Mouse (Mus musculus) forebrain, embryonic 11.5 days (tissue): ENCODE measurements around the gene Gbp2b. TPM values are rescaled to one million over a fixed set of nuclear protein-coding genes. Genes with fewer than 3 reads are reported as not detected.

ENCODE experiments used
- ATAC-seq: fragments of 200-750 bp; cut with Nextera tagmentation; replicated peaks from 2 replicates; pipeline ENCODE4 v1.8.0; 2017; ENCODE audit warnings: moderate TSS enrichment; ENCODE audit not compliant: low FRiP score
- DNase-seq: peaks from one replicate; pipeline ENCODE4 v3.0.0-alpha.2; 2017; ENCODE audit warnings: low spot score
- H3K27ac ChIP-seq: fragments of 300-500 bp; sonication (generic); 2 replicates; pipeline ENCODE4 v1.5.1; 2014; ENCODE audit warnings: low read depth, low read length
- H3K27me3 ChIP-seq: fragments of 300-500 bp; sonication (generic); 2 replicates; pipeline ENCODE4 v1.6.1; 2014; ENCODE audit warnings: mild to moderate bottlenecking, low read length, mixed read lengths; ENCODE audit not compliant: control insufficient read depth, insufficient read depth
- H3K36me3 ChIP-seq: fragments of 300-500 bp; sonication (generic); 2 replicates; pipeline ENCODE4 v1.6.1; 2014; ENCODE audit warnings: mild to moderate bottlenecking, low read length, moderate library complexity, mixed read lengths; ENCODE audit not compliant: control insufficient read depth, insufficient read depth
- H3K4me1 ChIP-seq: fragments of 300-500 bp; sonication (generic); replicated peaks from 2 replicates; pipeline ENCODE4 v1.6.1; 2014; ENCODE audit warnings: low read length, mixed read lengths; ENCODE audit not compliant: control insufficient read depth, insufficient read depth
- H3K4me2 ChIP-seq: fragments of 300-500 bp; sonication (generic); 2 replicates; pipeline ENCODE4 v1.6.1; 2014; ENCODE audit warnings: low read depth, mild to moderate bottlenecking, low read length, moderate library complexity, mixed read lengths; ENCODE audit not compliant: severe bottlenecking
- H3K4me3 ChIP-seq: fragments of 300-500 bp; sonication (generic); 2 replicates; pipeline ENCODE4 v1.5.1; 2014; ENCODE audit warnings: low read depth, low read length
- H3K9ac ChIP-seq: fragments of 300-500 bp; sonication (generic); 2 replicates; pipeline ENCODE4 v1.6.1; 2014; ENCODE audit warnings: low read length
- H3K9me3 ChIP-seq: fragments of 300-500 bp; sonication (generic); 2 replicates; pipeline ENCODE4 v1.6.1; 2016; ENCODE audit warnings: low read length, mixed read lengths; ENCODE audit not compliant: control insufficient read depth
- WGBS: fragments of 180-500 bp; shearing (Covaris S2); extraction: QIAGEN DNeasy Blood & Tissue Kit; methylation state at CpG from one replicate; pipeline ENCODE4 v1.1.7; 2014; 5-methylcytosine and 5-hydroxymethylcytosine counted together
- polyA plus RNA-seq: library from polyadenylated mRNA; unstranded; fragments of >200 nt; fragmentation: Nextera tagmentation; extraction: Ambion mirVana; gene quantifications from 2 replicates; pipeline ENCODE4 v1.2.1, GENCODE M21; 2014

The Gbp2b gene
- polyA plus RNA-seq = not detected in 2 replicates

DNA sequence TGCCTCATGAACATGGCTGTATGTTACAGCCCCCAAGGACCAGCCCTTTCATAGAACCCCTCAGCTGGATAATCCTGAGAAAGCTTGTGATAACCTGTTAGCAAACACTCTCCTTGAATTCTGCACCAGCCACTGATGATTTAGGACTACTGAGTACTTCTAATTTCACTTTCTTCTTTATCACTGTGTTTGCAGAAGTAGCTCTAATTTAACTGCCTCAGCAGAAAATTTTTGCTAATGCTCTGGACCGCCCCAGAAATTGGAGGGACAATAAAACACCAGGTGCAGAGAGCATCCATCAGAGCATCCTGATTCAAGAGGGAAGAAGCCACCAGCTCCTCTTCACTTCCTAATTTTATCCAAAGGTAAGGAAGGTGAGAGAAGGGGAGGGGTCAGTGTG is at the start of gene Gbp2b:
Gene Gbp2b (plus strand): TSS at position 301 of the 400 bp plus-strand sequence.
- Histone ChIP-seq H3K9ac (no peak within 1 kb of the TSS), H3K9me3 (no peaks in the 10 kb centered on the region), H3K4me3 (no peak within 1 kb of the TSS), H3K4me1 (no peaks in the 10 kb centered on the region), H3K27me3 (no peaks in the 10 kb centered on the region), H3K36me3 (no peaks in the 10 kb centered on the region), H3K27ac (no peak within 1 kb of the TSS), H3K4me2 (no peak within 1 kb of the TSS)
- 75% methylated on average over 1 of the region's 1 CpGs for WGBS
- ATAC-seq (no peak), DNase-seq (no peak)

DNA sequence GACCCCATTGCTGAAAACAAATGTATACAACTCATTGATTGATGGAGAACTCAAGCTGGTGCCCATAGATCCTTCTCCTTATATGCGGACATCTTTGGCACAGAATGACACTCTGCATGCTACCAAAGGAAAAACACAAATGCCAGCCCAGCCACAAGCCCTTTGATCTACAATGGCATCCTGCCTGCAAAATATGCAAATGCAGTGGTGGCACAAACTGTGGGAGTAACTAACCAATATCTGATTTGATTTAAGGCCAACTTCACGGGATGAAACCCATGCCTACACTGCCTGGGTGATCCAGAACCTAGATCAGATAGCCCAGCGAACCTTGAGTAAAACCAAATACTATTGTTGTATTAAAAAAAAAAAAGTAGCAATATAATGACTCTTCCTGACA is 48.0 kb upstream of the Gbp2b start:
- Histone ChIP-seq H3K9me3 (no peaks in the 10 kb centered on the region), H3K4me3 (no peak overlapping the region), H3K27me3 (no peaks in the 10 kb centered on the region), H3K27ac (no peak overlapping the region), H3K4me1 (no peaks in the 10 kb centered on the region), H3K4me2 (no peak overlapping the region), H3K36me3 (no peaks in the 10 kb centered on the region), H3K9ac (no peak overlapping the region)
- no peak for ATAC-seq
- no peak for DNase-seq
- WGBS = 91% methylated on average over 3 of the region's 3 CpGs

DNA sequence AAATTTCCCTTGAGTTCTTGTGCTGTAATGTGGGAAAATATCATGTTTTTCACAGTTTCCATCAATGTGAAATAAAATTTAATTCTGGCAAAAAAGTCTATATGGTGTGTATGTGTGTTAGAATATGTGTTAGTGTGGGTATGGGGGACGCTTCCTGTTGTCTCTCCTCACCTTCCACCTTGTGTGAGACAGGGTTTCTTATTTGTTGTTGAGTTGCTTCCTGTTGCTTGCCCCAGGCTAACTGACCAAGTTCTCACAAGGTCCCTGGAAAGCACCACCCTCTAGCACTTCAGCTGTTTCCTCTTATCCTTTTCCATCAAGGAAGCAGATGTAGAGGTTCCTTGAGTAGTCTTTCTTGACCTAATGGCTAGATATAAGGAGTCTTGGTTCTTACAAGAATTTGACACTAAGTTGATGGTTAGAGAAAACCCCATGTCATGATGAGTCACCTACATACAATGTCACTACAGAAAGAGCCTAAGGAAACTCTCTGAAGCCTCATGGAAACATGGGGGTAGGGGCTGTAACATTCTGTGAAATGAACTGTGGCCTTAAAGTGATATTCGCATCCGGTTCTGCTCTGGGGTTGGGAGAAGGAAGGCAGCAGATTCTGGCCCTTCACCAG is 44.5 kb upstream of the Gbp2b start:
- no peaks in the 10 kb centered on the region for H3K27me3 ChIP-seq
- H3K4me3 ChIP-seq = no peak overlapping the region
- no peak overlapping the region for H3K27ac ChIP-seq
- ATAC-seq = no peak
- DNase-seq = no peak
- no peaks in the 10 kb centered on the region for H3K9me3 ChIP-seq
- no peaks in the 10 kb centered on the region for H3K36me3 ChIP-seq
- no peak overlapping the region for H3K9ac ChIP-seq
- H3K4me2 ChIP-seq = no peak overlapping the region
- no peaks in the 10 kb centered on the region for H3K4me1 ChIP-seq
- 91% methylated on average over 3 of the region's 3 CpGs for WGBS

DNA sequence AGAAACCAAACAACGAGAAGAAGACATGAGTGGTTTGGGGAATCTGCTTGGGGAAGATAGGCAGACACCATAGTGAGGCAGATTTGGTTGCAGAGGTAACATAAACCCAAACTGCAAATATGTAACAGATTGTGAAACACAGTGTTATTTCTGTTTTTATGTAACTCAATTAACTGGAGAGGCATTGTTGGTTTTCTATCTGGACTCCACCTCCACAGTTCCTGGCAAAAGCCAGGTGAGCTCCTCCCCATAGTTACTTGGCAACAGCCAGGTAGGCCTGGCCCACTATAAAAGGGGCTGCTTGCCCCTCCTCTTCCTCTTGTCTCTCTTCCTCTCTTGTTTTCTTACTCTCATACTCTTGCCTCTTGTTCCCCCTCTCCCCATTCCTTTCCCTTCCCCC is 40.0 kb upstream of the Gbp2b start:
- ATAC-seq (no peak), DNase-seq (no peak)
- Histone ChIP-seq H3K4me1 (no peaks in the 10 kb centered on the region), H3K4me2 (no peak overlapping the region), H3K27ac (no peak overlapping the region), H3K9me3 (no peaks in the 10 kb centered on the region), H3K4me3 (no peak overlapping the region), H3K27me3 (no peaks in the 10 kb centered on the region), H3K9ac (no peak overlapping the region), H3K36me3 (no peaks in the 10 kb centered on the region)
- 72% methylated on average over 1 of the region's 1 CpGs for WGBS

DNA sequence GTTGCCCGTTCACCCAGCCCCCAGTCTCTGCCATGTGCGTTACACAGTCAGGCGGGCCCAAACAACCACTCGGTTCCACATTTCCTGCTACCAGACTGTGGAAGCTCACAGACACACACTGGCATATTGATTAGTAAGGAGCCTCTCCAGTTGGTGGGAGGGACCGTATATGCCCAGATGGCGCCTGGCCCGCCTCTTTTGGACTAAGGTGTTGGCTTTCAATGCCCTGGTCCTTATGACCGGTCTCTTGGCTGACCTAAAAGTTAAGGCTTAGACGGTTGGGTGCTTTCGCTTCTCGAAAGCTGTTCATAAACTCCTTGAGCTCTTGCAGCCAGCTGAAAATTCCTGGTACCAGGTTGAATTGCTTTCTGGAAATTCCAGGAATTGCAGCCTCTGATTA is 39.0 kb upstream of the Gbp2b start:
- Histone ChIP-seq H3K4me1 (no peaks in the 10 kb centered on the region), H3K4me3 (no peak overlapping the region), H3K4me2 (no peak overlapping the region), H3K27ac (no peak overlapping the region), H3K27me3 (no peaks in the 10 kb centered on the region), H3K9ac (no peak overlapping the region), H3K9me3 (no peaks in the 10 kb centered on the region), H3K36me3 (no peaks in the 10 kb centered on the region)
- ATAC-seq (no peak), DNase-seq (no peak)
- 89% methylated on average over 11 of the region's 11 CpGs for WGBS

DNA sequence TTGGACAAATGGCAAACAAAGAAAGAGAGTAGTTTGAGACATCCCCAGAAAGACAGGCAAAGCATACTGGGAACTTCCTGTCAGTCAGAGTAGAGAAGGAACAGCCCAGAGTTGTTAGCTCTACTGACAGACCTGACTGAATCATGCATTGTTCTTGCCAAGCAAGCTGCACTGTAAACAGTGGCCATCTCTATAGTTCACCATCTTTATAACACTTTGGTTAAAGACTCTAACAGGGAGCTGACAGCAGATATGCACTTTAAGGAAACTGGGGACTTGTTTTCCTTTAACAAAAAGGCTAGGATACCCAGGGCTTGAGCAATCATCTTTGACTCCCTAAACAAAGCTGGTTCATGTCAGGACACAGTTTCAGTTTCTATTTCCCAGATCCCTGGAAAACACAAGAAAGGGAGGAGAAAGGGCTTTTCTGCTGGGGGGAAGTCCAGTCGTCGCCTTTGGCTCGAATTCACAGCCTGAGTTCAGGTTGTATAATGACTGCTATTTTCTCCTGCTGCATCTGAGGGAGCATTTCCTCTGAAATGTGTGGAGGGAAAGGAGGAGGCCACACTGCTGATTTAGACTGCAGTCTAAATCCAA is 34.9 kb upstream of the Gbp2b start, which contains the start of gene Gbp3:
Gene Gbp3 (plus strand): TSS at position 395 of the 597 bp plus-strand sequence.
- H3K27me3 ChIP-seq = no peaks in the 10 kb centered on the region
- no peaks in the 10 kb centered on the region for H3K4me1 ChIP-seq
- 43% methylated on average over 3 of the region's 3 CpGs for WGBS
- DNase-seq (no peak), ATAC-seq (no peak)
- H3K27ac ChIP-seq = no peak within 1 kb of the TSS
- no peaks in the 10 kb centered on the region for H3K36me3 ChIP-seq
- no peak within 1 kb of the TSS for H3K9ac ChIP-seq
- H3K4me2 ChIP-seq = peak within 1 kb of the TSS; percentile 18
- no peaks in the 10 kb centered on the region for H3K9me3 ChIP-seq
- no peak within 1 kb of the TSS for H3K4me3 ChIP-seq

DNA sequence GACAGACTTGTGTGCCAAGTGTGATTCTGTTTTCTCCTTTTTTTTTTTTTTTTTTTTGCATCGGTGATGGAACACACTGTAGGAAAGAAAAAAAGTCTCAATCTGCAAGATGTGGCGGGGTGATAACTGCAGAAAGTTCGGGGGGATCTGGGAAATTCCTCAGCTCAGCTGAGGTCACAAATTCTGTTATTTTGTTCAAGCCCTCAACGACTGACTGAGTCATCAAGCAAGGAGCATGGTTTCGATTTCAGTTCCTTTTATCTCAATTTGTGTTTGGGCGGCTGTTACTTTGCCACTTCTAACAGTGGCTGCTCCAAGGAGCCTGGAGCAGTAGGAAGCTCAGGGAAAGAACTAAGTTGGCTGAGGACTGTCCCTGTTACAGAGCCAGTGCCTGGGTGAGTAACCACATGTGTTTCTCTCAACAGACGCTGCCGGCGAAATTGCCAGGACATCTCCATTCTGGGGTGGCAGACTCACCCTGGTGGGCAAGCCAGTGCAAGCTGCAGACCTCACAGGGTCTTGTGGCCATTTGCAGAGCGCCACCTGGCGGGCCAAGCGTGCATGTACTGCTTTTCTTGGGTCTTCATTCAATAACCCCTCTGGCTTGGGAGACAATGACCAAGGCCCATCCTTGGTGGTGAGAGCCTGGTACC is 34.2 kb upstream of the Gbp2b start:
- H3K9ac ChIP-seq = no peak overlapping the region
- 20% methylated on average over 12 of the region's 12 CpGs for WGBS
- H3K36me3 ChIP-seq = no peaks in the 10 kb centered on the region
- H3K9me3 ChIP-seq = no peaks in the 10 kb centered on the region
- H3K4me3 ChIP-seq = no peak overlapping the region
- DNase-seq (peak; percentile 90), ATAC-seq (peak; percentile 92)
- peak overlapping the region; percentile 18 for H3K4me2 ChIP-seq
- H3K27me3 ChIP-seq = no peaks in the 10 kb centered on the region
- H3K27ac ChIP-seq = no peak overlapping the region
- no peaks in the 10 kb centered on the region for H3K4me1 ChIP-seq

DNA sequence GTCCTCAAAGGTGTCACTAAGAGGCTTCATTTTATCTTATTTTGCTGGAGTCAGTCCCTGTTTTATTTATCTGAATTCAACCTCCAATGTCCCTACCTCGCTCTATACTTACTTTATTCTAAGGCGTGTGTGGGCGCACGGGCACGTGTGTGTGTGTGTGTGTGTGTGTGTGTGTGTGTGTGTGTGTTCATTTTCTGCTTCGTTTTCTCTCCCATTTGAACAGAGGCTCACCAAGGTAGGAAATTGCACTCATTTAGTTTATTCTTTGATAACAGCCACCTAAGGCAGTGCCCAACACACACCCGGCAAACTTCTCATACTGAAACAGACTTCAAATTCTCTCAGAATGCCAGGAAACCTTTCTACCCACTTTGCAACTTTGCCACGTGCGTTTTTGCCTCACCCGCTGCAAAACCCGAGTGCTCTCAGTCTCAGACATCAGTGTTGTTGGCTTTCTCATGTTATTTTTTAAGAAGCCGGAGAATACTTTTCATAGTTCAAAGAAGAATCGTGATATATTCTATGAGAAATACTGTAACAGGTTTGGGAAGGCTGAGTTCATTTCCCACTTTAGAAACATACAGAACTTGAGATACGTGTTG is 33.5 kb upstream of the Gbp2b start:
- WGBS = 88% methylated on average over 14 of the region's 14 CpGs
- Histone ChIP-seq H3K4me1 (no peaks in the 10 kb centered on the region), H3K27ac (no peak overlapping the region), H3K27me3 (no peaks in the 10 kb centered on the region), H3K4me3 (no peak overlapping the region), H3K4me2 (no peak overlapping the region), H3K9ac (no peak overlapping the region), H3K9me3 (no peaks in the 10 kb centered on the region), H3K36me3 (no peaks in the 10 kb centered on the region)
- DNase-seq = no peak
- ATAC-seq = no peak; the same call in 1 of the 2 replicates
